Mouse (Mus musculus): ENCODE results near the gene Zscan10. TPM values are rescaled to one million over a fixed set of nuclear protein-coding genes. Genes with fewer than 3 reads are reported as not detected.

Zscan10 gene
- polyA plus RNA-seq, 1 experiment, result not detected

DNA sequence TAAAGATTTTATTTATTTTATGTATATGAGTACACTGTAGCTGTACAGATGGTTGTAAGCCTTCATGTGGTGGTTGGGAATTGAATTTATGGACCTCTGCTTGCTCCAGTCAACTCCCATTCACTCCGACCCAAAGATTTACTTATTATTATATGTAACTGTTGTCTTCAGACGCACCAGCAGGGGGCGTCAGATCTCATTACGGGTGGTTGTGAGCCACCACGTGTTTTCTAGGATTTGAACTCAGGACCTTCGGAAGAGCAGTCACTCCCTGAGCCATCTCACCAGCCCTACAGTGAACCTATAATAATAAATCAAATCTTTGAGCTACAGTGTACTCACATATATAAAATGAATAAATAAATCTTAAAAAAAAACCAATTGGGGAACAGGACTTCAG is 28.6 kb upstream of the Zscan10 start:
- no peak for TF ChIP-seq GATA1 (IDR thresholded peaks at IDR 0.05; ENCODE audit: low read length)

DNA sequence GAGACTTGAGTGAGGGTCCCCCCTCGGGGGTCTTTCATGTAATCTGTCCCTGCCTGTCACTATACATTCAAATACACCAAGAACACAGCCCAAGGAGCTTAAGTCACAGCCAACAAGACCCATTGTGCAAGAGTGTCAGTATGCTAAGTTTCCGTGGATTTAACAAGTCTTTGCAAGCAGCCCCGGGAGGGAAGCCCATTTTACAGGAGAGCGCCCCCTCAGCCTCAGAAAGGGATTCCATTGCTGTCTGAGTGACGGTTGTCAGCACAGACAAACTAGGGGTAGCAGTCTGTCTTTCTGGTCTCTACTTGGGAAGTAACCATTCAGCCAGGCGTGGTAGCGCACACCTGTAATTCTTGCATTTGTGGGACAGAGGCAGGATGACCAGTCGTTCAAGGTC is 26.5 kb upstream of the Zscan10 start:
- no peak for TF ChIP-seq GATA1 (IDR thresholded peaks at IDR 0.05; ENCODE audit: low read length)

DNA sequence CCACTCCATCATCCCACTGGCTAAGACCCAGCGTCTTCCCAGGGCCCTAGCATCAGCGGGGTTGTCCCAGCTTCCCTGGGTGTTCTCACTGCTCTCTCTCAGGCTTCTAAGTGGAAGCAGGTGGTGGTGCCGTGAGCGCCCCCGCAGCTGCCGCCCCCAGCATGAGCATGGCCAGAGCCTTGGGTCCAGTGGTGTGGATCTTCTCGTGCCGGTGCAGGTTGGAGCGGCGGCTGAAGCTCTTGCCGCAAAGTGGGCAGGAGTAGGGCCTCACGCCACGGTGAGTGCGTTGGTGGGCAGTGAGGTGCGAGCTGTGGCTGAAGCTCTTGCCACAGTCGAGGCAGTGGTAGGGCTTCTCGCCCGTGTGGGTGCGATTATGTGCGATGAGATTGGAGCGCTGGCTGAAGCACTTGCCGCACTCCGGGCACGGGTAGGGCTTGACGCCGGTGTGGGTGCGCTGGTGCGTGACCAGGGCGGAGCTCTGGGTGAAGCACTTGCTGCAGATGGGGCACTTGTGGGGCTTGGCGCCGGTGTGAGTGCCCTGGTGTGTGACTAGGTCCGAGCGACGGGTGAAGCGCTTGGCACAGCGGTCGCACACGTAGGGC is 24.6 kb upstream of the Zscan10 start:
- no peak for TF ChIP-seq GATA1 (IDR thresholded peaks at IDR 0.05; ENCODE audit: low read length)

DNA sequence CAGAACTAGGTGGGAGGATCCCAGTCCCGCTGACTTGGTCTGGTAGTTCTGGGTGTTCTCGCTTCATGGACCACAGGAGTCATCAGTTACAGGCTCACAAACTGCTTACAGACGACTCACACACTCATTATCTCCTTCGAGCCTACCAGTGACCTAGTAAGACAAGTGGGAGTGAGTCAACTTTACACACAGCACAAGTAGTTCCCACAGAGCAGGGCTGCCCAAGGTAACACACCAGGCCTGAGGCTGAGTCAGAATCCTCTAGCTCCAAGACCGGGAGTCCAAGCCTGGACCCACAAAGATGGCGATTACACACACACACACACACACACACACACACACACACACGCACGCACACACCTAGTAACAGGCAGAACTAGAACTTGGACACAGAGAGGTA is 15.9 kb upstream of the Zscan10 start:
- TF ChIP-seq GATA1 (IDR thresholded peaks at IDR 0.05; ENCODE audit: low read length), result no peak

DNA sequence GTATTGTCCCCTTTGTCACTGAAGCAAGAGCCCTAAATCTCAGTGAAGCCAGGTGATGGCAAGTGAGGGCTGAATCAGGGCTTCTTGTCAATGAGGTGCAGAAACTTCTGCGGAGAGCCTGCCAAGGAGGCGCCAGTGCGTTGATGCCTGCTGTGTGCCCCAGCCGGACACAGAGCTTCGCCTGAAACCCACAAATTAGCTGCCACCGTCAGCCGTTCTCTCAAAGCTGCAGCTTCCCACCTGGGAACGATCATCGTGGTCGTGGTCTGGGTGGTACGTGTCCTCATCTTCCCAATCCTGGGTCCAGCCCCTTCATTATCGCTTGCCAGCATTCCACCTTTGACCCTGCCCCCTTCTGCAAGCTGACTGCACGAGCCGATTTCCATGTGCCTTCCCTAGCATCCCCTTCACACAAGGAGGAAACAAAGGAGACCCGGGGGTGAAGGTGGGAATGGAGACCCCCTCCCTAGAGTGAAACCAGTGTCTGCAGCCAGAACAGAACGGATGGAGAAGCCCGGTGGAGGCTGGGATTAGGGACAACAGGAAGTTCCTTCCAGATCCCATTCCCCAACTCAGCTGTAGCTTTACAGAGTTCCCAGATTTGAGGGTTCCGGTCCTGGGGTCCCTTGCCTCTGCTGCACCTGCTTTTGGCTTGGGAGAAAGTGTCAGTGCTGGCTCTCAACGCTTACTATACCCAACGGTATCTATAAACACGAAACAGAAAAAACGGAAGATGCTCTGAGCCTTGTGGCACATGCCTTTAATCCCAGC is 14.8 kb upstream of the Zscan10 start:
- TF ChIP-seq GATA1 (IDR thresholded peaks at IDR 0.05; ENCODE audit: low read length), result no peak

DNA sequence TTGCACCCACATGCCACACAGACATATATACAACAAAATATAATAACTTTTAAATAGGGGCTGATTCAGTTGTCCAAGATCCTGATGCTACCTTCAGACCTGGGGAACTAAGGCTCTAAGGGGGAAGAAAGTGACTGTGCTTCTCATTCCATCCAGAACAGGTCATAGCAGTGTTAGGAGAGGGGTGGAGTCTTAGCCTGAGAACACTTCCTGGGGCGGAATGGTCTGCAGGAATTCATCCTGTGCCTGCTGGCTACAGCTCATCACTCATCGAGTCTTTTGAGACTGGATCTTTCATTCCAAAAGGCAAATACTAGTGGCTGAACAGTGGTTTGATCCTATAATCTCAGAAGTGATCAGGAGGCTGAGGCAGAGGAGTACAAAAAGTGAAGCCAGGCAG is 13.4 kb upstream of the Zscan10 start:
- TF ChIP-seq GATA1 (IDR thresholded peaks at IDR 0.05; ENCODE audit: low read length), result no peak

DNA sequence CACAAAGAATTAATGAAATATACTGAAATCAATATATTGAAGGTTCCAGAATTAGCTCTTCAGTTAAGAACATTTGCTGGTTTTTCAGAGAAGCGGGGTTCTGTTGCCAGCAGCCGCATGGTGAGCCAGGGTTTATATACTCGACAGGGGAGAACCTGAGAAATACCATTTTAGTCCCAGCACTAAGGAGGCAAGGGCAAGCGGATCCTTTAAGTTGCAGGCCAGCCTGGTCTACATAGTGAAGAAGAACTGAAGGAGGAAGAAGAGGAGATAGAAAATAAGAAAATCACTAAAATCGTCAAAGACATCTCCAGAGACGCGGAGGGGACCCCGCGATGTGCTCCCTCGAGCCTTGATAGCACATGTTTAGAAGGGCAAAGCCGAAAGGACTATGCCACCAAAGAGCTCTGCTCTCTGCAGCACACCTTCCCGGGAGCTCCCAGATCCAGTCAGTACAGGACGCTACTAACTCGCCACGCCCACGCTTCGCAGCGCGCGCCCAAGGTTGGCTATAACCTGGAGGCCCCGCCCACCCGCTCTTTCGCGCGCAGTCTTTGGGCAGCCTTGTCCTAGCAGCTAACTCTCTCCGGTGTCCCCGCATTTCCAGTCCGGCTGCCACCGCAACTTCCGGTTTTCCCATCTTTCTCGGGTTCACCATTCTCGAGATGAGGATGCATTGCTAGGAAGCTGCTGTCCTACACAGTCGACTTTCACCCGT is 8.3 kb upstream of the Zscan10 start:
- no peak for TF ChIP-seq GATA1 (IDR thresholded peaks at IDR 0.05; ENCODE audit: low read length)

DNA sequence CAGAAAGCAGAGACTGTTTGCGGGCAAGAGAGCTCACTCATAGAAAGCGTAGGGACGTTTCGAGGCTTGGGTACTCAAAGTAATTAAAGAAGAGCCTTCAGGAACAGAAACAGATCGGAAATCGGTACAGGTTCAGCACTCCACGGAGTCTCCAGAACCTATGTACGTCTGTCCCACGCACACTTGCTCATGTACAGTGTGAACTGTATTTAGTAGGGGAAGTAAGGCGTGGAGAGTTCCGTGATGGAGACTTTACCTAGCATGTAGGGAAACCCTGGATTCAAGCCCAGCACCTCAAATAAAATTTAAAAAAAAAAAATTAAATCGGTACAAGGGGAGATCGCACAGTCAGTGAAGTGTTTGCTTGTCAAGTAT is 7.7 kb upstream of the Zscan10 start:
- TF ChIP-seq GATA1 (IDR thresholded peaks at IDR 0.05; ENCODE audit: low read length), result no peak

DNA sequence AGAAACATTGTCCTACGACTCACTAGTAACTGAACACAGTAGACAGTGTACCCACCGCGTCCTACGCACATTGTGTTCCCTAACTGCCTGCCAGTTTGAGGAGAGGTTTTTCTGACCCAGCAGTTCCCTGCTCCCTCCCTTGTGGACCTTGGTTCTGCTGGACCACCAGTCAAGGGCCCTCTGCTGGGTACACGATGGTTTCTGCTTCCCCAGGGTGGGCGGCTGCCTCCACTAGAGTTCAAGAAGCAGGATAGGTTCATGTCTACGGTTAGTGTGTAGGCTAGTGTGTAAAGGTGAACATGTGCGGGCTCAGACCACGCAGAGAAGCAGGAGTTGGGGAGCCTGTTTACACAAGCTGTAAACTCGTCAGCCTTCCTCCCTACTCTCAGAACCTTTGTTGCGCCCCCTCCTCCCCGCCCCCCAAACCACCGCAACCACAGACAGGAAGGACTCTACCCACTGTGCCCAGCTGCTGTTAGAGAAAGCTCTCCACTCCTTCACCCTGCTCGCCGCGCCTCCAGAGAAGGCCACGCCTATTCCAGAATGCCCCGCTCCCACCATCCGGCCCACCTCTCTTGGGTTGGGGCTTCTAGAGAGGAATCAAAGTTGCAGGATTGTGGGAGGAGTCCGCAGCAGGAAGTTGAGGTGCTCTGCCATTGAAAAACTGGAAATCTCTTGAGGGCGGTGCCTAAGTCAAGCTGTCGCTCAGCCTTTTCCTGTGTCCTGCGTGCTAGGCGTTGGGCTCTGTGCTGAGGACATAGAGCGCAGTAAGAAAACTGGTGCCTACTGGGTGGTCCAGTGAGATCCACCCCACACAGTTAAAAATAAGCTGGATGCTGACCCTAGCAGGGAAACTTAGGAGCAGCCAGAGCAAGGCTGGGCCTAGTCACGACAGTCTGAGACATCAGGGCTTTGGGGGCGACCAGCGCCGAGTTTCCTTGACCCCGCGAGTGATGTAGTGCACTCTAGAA is 1.8 kb upstream of the Zscan10 start, which contains the start of gene Zfp13:
Gene Zfp13, minus strand, starts transcription at position 906 of the 971 bp plus-strand sequence.
- TF ChIP-seq GATA1 (IDR thresholded peaks at IDR 0.05; ENCODE audit: low read length), result no peak

DNA sequence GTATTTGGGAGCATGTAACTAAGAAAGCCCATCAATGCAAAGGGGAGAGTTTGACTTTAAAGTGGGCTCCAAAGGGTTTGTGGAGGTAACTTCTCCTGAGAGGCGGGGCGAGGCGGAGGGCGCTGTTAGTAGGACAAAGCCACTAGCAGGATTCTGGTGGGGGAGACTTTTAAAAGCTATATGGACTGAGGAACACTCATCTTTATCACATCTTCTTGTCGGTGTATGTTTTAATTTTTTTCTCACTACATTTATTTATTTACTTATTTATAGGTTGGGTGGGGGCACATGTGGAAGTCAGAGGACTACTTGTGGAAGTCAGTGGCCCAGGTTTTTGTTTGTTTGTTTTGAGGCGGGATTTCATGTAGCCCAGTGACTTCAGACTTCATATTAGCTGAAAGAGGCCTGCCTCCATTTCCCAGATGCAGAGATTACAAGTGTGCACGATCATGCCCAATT is 1.0 kb upstream of the Zscan10 start:
- no peak for TF ChIP-seq GATA1 (IDR thresholded peaks at IDR 0.05; ENCODE audit: low read length)

DNA sequence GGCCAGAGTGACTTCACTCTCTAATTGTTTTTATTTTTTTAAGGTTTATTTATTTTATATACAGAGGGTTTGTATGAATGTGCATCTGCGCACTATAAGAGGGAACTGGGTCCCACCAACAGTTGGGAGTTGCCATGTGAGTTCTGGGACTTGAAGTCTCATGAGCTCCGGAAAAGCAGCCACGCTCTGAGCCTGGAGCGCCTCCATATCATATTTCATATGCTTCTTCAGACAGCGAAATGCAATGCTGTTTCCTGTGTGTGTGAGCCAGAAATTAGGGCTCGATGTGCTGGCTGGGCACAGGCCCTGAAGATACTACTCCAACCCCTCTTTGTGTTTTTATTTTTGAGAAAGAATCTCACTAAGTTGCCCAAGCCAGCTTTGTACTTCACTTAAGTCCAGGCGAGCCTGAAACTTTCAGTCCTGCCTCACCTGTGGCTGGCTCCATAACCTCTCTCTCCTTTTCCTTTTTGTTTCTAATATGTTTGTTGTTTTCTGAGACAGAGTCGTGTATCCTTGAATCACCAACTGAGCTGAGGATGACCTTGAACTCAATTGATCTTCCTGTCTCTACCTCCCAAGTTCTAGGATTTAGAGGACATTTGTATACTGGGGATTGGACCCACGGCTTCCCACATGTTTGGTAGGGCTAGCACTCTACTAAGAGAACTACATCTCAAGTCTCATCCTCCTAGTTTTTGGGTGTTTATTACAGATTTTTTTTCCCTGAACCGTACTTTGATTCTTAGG is 1.4 kb downstream of the Zscan10 start:
- TF ChIP-seq GATA1 (IDR thresholded peaks at IDR 0.05; ENCODE audit: low read length), result no peak

DNA sequence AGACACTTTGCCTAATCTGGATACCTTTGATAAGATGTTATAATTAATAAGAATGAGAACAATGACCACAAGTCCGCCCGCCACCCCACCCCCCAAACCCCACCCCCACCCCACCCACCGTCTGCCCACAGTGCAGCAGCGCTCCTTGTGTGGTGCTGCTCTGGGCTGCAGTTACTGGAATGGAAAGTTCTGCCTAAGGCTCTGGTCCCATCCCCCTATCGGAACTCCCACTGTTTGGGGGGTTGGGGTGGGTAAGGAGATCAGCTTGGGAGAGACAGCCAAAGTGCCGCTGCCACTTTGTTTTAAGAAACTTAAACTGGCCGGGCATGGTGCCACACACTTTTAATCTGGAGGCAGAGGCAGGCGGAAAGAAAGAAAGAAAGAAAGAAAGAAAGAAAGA is 2.4 kb downstream of the Zscan10 start:
- TF ChIP-seq GATA1 (IDR thresholded peaks at IDR 0.05; ENCODE audit: low read length), result no peak

DNA sequence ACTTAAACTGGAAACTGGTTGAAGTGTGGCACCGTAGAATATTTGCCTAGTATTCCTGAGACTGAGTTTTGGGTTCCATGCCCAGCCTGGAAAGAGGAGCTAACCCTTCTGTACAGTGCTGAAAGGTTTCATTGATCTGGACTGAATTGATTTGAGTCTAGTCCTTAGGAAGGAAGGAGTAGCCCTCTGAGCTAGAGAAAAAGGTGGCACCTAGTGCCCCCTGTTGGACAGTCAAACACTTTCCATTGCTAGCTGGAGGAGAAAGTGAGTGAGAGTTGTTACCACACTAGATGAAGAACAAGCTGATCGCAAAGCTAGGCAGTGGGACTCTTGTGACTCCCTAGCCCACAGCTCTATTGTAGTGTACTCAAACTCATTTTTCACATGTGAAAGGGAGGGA is 2.9 kb downstream of the Zscan10 start:
- no peak for TF ChIP-seq GATA1 (IDR thresholded peaks at IDR 0.05; ENCODE audit: low read length)

DNA sequence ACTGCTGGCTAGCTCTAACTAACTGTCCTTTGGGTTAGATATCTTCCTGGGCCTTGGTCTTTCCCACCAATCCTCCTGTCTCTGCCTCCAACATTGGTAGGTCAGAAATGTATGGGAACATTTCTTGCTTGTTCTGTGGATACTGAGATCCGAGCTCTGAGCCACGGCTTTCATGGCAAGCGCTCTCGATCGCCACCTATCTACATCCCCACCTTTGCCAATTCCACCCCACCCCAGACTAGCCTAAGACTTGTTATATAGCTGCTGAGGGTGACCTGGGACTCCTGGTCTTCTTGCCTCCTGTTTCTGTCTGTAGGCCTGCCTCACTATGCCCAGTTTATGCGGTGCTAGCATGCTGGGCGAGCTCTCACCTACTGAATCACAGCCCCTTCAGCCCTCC is 3.7 kb downstream of the Zscan10 start:
- no peak for TF ChIP-seq GATA1 (IDR thresholded peaks at IDR 0.05; ENCODE audit: low read length)

DNA sequence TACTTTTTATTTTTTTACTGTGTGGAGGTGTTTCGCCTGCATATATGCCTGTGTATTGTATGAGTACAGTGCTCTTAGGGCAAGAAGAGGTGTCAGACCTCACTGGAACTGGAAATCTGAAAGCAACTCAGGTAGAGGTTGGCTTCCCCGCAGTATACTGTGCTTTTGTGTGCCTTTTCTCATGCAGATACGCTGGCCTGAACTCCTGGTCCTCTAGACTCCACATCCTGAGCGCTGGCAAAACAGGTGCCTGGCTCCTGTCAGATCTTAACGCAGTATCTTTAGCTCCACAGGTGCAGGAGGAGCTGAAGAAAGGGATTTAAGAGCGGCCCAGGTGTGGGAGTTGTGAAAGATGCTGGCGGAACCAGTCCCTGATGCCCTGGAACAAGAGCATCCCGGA is 4.6 kb downstream of the Zscan10 start:
- no peak for TF ChIP-seq GATA1 (IDR thresholded peaks at IDR 0.05; ENCODE audit: low read length)

Measured in G1E-ER4 (cell line).